9 mouse cellular contexts compared by ENCODE assay signal in genomic region chr10:79788386-79789158, GRCm38 (mm10). TPM values are rescaled to one million over a fixed set of nuclear protein-coding genes. Genes with fewer than 3 reads are reported as not detected.
A peak's percentile ranks its signal among the peaks of the same experiment; 100 is the strongest.
DNase-seq lines count a peak whose midpoint lies in the region; ATAC-seq and TF ChIP-seq lines count a peak whose summit lies in the region.
"Had no signal": no experiment of that assay in that cellular context is flagged by ENCODE, and none has a peak within 500 bp of the region (broad histone marks: within the 10 kb centered on the region; RNA-seq: fewer than 3 reads in every experiment).

No protein-coding gene starts in this region.

- H3K4me3 ChIP-seq in forebrain, embryonic 13.5 days = no peak overlapping the region
- H3K4me3 ChIP-seq in forebrain, embryonic 16.5 days (replicated peaks; ENCODE audit: low read length) = no peak overlapping the region
- H3K4me3 ChIP-seq in embryonic facial prominence, embryonic 10.5 days = no peak overlapping the region
- H3K4me3 ChIP-seq in lung, postnatal 0 days (ENCODE audit: low read depth, low read length) = no peak overlapping the region
- H3K4me3 ChIP-seq: limb, embryonic 12.5 days had no signal

- peaks cover 10% of the 10 kb centered on the region for H3K27me3 ChIP-seq in forebrain, embryonic 13.5 days
- H3K27me3 ChIP-seq in forebrain, embryonic 16.5 days (replicated peaks; ENCODE audit: control insufficient read depth, insufficient read depth, low read length) = no peaks in the 10 kb centered on the region
- H3K27me3 ChIP-seq in embryonic facial prominence, embryonic 10.5 days (replicated peaks; ENCODE audit: low read depth, poor library complexity, severe bottlenecking) = peaks cover 17% of the 10 kb centered on the region
- H3K27me3 ChIP-seq in lung, postnatal 0 days (replicated peaks; ENCODE audit: insufficient read depth, low read length) = no peaks in the 10 kb centered on the region

- 37% methylated on average over 7 of the region's 7 CpGs for WGBS in forebrain, embryonic 13.5 days
- WGBS in forebrain, embryonic 16.5 days = 32% methylated on average over 7 of the region's 7 CpGs
- WGBS in embryonic facial prominence, embryonic 10.5 days = 39% methylated on average over 7 of the region's 7 CpGs
- WGBS in lung, postnatal 0 days = 32% methylated on average over 7 of the region's 7 CpGs

- H3K4me2 ChIP-seq in forebrain, embryonic 13.5 days = no peak overlapping the region
- H3K4me2 ChIP-seq in forebrain, embryonic 16.5 days (ENCODE audit: low read length) = no peak overlapping the region
- no peak overlapping the region for H3K4me2 ChIP-seq in lung, postnatal 0 days (replicated peaks; ENCODE audit: low read depth, low read length)
- H3K4me2 ChIP-seq: limb, embryonic 12.5 days had no signal

- TF ChIP-seq CTCF in lung, postnatal 0 days (IDR thresholded peaks at IDR 0.05) = peak; percentile 90

- ATAC-seq in forebrain, embryonic 13.5 days = 0 out of 2 replicates have a peak, but pooled peaks have one; percentile 11
- no peak for ATAC-seq in forebrain, embryonic 16.5 days
- peak; percentile 23; the same call in 1 of the 2 replicates for ATAC-seq in lung, postnatal 0 days

- no peaks in the 10 kb centered on the region for H3K36me3 ChIP-seq in forebrain, embryonic 13.5 days (ENCODE audit: poor library complexity, severe bottlenecking)
- no peaks in the 10 kb centered on the region for H3K36me3 ChIP-seq in forebrain, embryonic 16.5 days (ENCODE audit: control insufficient read depth, insufficient read depth)
- no peaks in the 10 kb centered on the region for H3K36me3 ChIP-seq in embryonic facial prominence, embryonic 10.5 days (replicated peaks)
- H3K36me3 ChIP-seq in lung, postnatal 0 days (ENCODE audit: insufficient read depth, low read length) = no peaks in the 10 kb centered on the region
- H3K36me3 ChIP-seq: limb, embryonic 12.5 days had no signal

- no peaks in the 10 kb centered on the region for H3K4me1 ChIP-seq in forebrain, embryonic 13.5 days
- peaks cover 3% of the 10 kb centered on the region for H3K4me1 ChIP-seq in forebrain, embryonic 16.5 days (replicated peaks; ENCODE audit: control insufficient read depth, insufficient read depth, low read length)
- H3K4me1 ChIP-seq in embryonic facial prominence, embryonic 10.5 days = peaks cover 14% of the 10 kb centered on the region
- no peaks in the 10 kb centered on the region for H3K4me1 ChIP-seq in lung, postnatal 0 days (ENCODE audit: insufficient read depth, low read depth, low read length)

- H3K9ac ChIP-seq in forebrain, embryonic 13.5 days = no peak overlapping the region
- H3K9ac ChIP-seq in forebrain, embryonic 16.5 days (replicated peaks; ENCODE audit: low read depth, low read length) = no peak overlapping the region
- H3K9ac ChIP-seq in lung, postnatal 0 days (replicated peaks; ENCODE audit: low read depth) = no peak overlapping the region
- H3K9ac ChIP-seq: limb, embryonic 12.5 days had no signal

- peak; percentile 88 for DNase-seq in 3T3-L1 (ENCODE audit: low read depth, low spot score)
- DNase-seq in adrenal gland, adult 18-20 months (ENCODE audit: low spot score in 2 of 2) = peak; percentile 82 to 85
- peak; percentile 79 for DNase-seq in embryonic facial prominence, embryonic 10.5 days (ENCODE audit: low spot score)
- DNase-seq in kidney, adult 8-10 months = peak; percentile 63 to 90
- DNase-seq in lung, postnatal 0 days (ENCODE audit: low spot score) = peak; percentile 83
- DNase-seq in spleen, adult 12 weeks (ENCODE audit: low spot score) = peak; percentile 66

- TF ChIP-seq EP300 in lung, postnatal 0 days (IDR thresholded peaks at IDR 0.05) = no peak

- no peaks in the 10 kb centered on the region for H3K9me3 ChIP-seq in forebrain, embryonic 13.5 days (replicated peaks)
- no peaks in the 10 kb centered on the region for H3K9me3 ChIP-seq in forebrain, embryonic 16.5 days (ENCODE audit: control insufficient read depth, low read length)
- no peaks in the 10 kb centered on the region for H3K9me3 ChIP-seq in embryonic facial prominence, embryonic 10.5 days
- H3K9me3 ChIP-seq in lung, postnatal 0 days (ENCODE audit: low read length) = no peaks in the 10 kb centered on the region
- H3K9me3 ChIP-seq: limb, embryonic 12.5 days had no signal

- no peak overlapping the region for H3K27ac ChIP-seq in forebrain, embryonic 13.5 days
- no peak overlapping the region for H3K27ac ChIP-seq in forebrain, embryonic 16.5 days (ENCODE audit: low read length)
- H3K27ac ChIP-seq in embryonic facial prominence, embryonic 10.5 days (replicated peaks) = no peak overlapping the region
- H3K27ac ChIP-seq in lung, postnatal 0 days (ENCODE audit: low read length) = no peak overlapping the region
- H3K27ac ChIP-seq: limb, embryonic 12.5 days had no signal

RNA-seq across cellular contexts. Expression of gene Prss57, which starts 2.2 kb away (rescaled TPM):
- polyA plus RNA-seq in forebrain, embryonic 13.5 days (2015; fragmentation: Nextera tagmentation; extraction: Ambion mirVana) = 0.09 and 0.13 TPM in 2 replicates
- polyA plus RNA-seq in forebrain, embryonic 16.5 days (2015; fragmentation: Nextera tagmentation; extraction: Ambion mirVana) = 0.36 and 0.62 TPM in 2 replicates
- not detected for total RNA-seq in adrenal gland, adult 18-20 months (2021)
- 0.05 TPM in 1 of 2 replicates, not detected in the other for polyA plus RNA-seq in embryonic facial prominence, embryonic 10.5 days (2016; fragmentation: Nextera tagmentation; extraction: Ambion mirVana)
- 0.11 and 0.31 TPM in 2 replicates for polyA plus RNA-seq in lung, postnatal 0 days (2015; fragmentation: Nextera tagmentation; extraction: Ambion mirVana)
- polyA plus RNA-seq: limb, embryonic 12.5 days had no signal

RNA-seq across cellular contexts. Expression of gene Palm, which starts 4.8 kb away (rescaled TPM):
- polyA plus RNA-seq in forebrain, embryonic 13.5 days (2015; fragmentation: Nextera tagmentation; extraction: Ambion mirVana) = 214 and 234 TPM in 2 replicates
- 327 and 349 TPM in 2 replicates for polyA plus RNA-seq in forebrain, embryonic 16.5 days (2015; fragmentation: Nextera tagmentation; extraction: Ambion mirVana)
- total RNA-seq in adrenal gland, adult 18-20 months (2021) = 10 to 100 TPM; 59.4 to 62.2 TPM
- polyA plus RNA-seq in embryonic facial prominence, embryonic 10.5 days (2016; fragmentation: Nextera tagmentation; extraction: Ambion mirVana) = 127 and 129 TPM in 2 replicates
- polyA plus RNA-seq in lung, postnatal 0 days (2015; fragmentation: Nextera tagmentation; extraction: Ambion mirVana) = 29.6 and 30.8 TPM in 2 replicates

RNA-seq across cellular contexts. Expression of gene Fstl3, which starts 11.5 kb away (rescaled TPM):
- polyA plus RNA-seq in forebrain, embryonic 13.5 days (2015; fragmentation: Nextera tagmentation; extraction: Ambion mirVana) = 0.40 and 0.62 TPM in 2 replicates
- 1.1 and 1.4 TPM in 2 replicates for polyA plus RNA-seq in forebrain, embryonic 16.5 days (2015; fragmentation: Nextera tagmentation; extraction: Ambion mirVana)
- total RNA-seq in adrenal gland, adult 18-20 months (2021) = 10 to 100 TPM; 11.0 to 28.5 TPM
- 1.9 and 2.2 TPM in 2 replicates for polyA plus RNA-seq in embryonic facial prominence, embryonic 10.5 days (2016; fragmentation: Nextera tagmentation; extraction: Ambion mirVana)
- 38.6 and 39.9 TPM in 2 replicates for polyA plus RNA-seq in lung, postnatal 0 days (2015; fragmentation: Nextera tagmentation; extraction: Ambion mirVana)

RNA-seq across cellular contexts. Expression of gene Rnf126, which starts 21.8 kb away (rescaled TPM):
- 70.9 and 74.8 TPM in 2 replicates for polyA plus RNA-seq in forebrain, embryonic 13.5 days (2015; fragmentation: Nextera tagmentation; extraction: Ambion mirVana)
- polyA plus RNA-seq in forebrain, embryonic 16.5 days (2015; fragmentation: Nextera tagmentation; extraction: Ambion mirVana) = 85.8 and 87.2 TPM in 2 replicates
- total RNA-seq in adrenal gland, adult 18-20 months (2021) = 10 to 100 TPM; 47.4 to 51.1 TPM
- polyA plus RNA-seq in embryonic facial prominence, embryonic 10.5 days (2016; fragmentation: Nextera tagmentation; extraction: Ambion mirVana) = 125 and 126 TPM in 2 replicates
- polyA plus RNA-seq in lung, postnatal 0 days (2015; fragmentation: Nextera tagmentation; extraction: Ambion mirVana) = 40.5 and 45.9 TPM in 2 replicates

RNA-seq across cellular contexts. Expression of gene Misp, which starts 32.2 kb away (rescaled TPM):
- polyA plus RNA-seq in forebrain, embryonic 13.5 days (2015; fragmentation: Nextera tagmentation; extraction: Ambion mirVana) = 0.71 and 1.1 TPM in 2 replicates
- 0.48 and 1.2 TPM in 2 replicates for polyA plus RNA-seq in forebrain, embryonic 16.5 days (2015; fragmentation: Nextera tagmentation; extraction: Ambion mirVana)
- under 1 TPM; 0.60 to 0.74 TPM for total RNA-seq in adrenal gland, adult 18-20 months (2021)
- polyA plus RNA-seq in embryonic facial prominence, embryonic 10.5 days (2016; fragmentation: Nextera tagmentation; extraction: Ambion mirVana) = 1.7 and 2.2 TPM in 2 replicates
- polyA plus RNA-seq in lung, postnatal 0 days (2015; fragmentation: Nextera tagmentation; extraction: Ambion mirVana) = 10.5 and 10.6 TPM in 2 replicates

Comparison
In these comparisons a context has a peak if more than half of its experiments do, and no peak if none do; other contexts are left out.
1. RNA of gene Fstl3, which starts 11.5 kb away (polyA plus RNA-seq): 38.6 to 39.9 TPM in lung, postnatal 0 days; 1.9 to 2.2 TPM in embryonic facial prominence, embryonic 10.5 days, 1.1 to 1.4 TPM in forebrain, embryonic 16.5 days and 0.40 to 0.62 TPM in forebrain, embryonic 13.5 days; every median in the first group is over 10 times any median in the second.
2. Peak in every context shown above with its lines, with median percentiles within 50 percentile points of each other: DNase-seq.